Mouse (Mus musculus) megakaryocyte, embryonic 14.5 days (primary cell): ENCODE measurements around the gene Dnaic1.

Experiments used
- FLI1 ChIP-seq: IDR thresholded peaks from 2 replicates; pipeline ENCODE4 v1.6.1; 2012; ENCODE audit warnings: low read length, inconsistent platforms, mixed read lengths
- GATA1 ChIP-seq: IDR thresholded peaks from 3 replicates; pipeline ENCODE4 v1.6.1; 2012; ENCODE audit warnings: mixed read lengths, low read length, inconsistent platforms, borderline replicate concordance

GRCm38 (mm10) chr4:41679291-41679690 is 109.7 kb downstream of the Dnaic1 start:
- TF ChIP-seq GATA1 (no peak), FLI1 (no peak)
